Mouse (Mus musculus): ENCODE data around the gene Mast3.

DNA sequence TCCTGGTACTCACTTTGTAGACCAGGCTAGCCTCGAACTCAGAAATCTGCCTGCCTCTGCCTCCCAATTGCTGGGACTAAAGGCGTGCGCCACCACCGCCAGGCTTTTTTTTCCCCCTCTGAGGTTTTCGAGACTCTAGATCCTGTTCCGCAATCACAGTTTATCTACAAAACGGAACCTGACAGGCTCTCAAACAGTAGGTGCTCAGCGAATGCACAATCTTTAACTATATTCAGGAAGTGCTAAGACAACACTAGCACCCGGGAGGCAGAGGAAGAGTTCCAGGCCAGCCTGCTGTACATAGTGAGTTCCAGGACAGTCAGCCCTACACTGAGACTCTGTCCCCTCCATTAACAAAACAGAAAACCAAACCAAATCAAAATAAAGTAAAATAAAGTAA is 39.5 kb downstream of the Mast3 start:
- TF ChIP-seq CTCF (IDR thresholded peaks at IDR 0.05; ENCODE audit: insufficient read depth, low read depth, low read length) = no peak
- TF ChIP-seq POLR2A (IDR thresholded peaks at IDR 0.05; ENCODE audit: insufficient read depth, low read depth, low read length) = no peak
